Mouse (Mus musculus) embryonic facial prominence, embryonic 11.5 days (tissue): Measurements from ENCODE around the gene Esyt2. TPM values are rescaled to one million over a fixed set of nuclear protein-coding genes. Genes with fewer than 3 reads are reported as not detected.

Source experiments
- ATAC-seq: fragments of 200-750 bp; cut with Nextera tagmentation; replicated peaks from 2 replicates; pipeline ENCODE4 v1.8.0; 2017; ENCODE audit warnings: low read depth; ENCODE audit not compliant: insufficient number of reproducible peaks, low FRiP score, low TSS enrichment
- DNase-seq: peaks from one replicate; pipeline ENCODE4 v3.0.0-alpha.2; 2015; ENCODE audit warnings: low spot score
- H3K27ac ChIP-seq: fragments of 300-500 bp; sonication (generic); replicated peaks from 2 replicates; pipeline ENCODE4 v1.5.1; 2014; ENCODE audit warnings: mild to moderate bottlenecking, low read depth, low read length, control low read depth
- H3K27me3 ChIP-seq: fragments of 300-500 bp; sonication (generic); 2 replicates; pipeline ENCODE4 v1.6.1; 2014; ENCODE audit warnings: mild to moderate bottlenecking, low read length, moderate library complexity, mixed read lengths; ENCODE audit not compliant: control insufficient read depth, insufficient read depth
- H3K36me3 ChIP-seq: fragments of 300-500 bp; sonication (generic); replicated peaks from 2 replicates; pipeline ENCODE4 v1.6.1; 2014; ENCODE audit warnings: low read depth, mild to moderate bottlenecking, low read length, moderate library complexity, mixed read lengths; ENCODE audit not compliant: control insufficient read depth, insufficient read depth
- H3K4me1 ChIP-seq: fragments of 300-500 bp; sonication (generic); 2 replicates; pipeline ENCODE4 v1.6.1; 2014; ENCODE audit warnings: low read length, mixed read lengths; ENCODE audit not compliant: control insufficient read depth, insufficient read depth
- H3K4me2 ChIP-seq: fragments of 300-500 bp; sonication (generic); 2 replicates; pipeline ENCODE4 v1.6.1; 2014; ENCODE audit warnings: low read depth, mild to moderate bottlenecking, control low read depth, low read length, moderate library complexity
- H3K4me3 ChIP-seq: fragments of 300-500 bp; sonication (generic); 2 replicates; pipeline ENCODE4 v1.5.1; 2014; ENCODE audit warnings: low read depth, low read length, control low read depth
- H3K9ac ChIP-seq: fragments of 300-500 bp; sonication (generic); replicated peaks from 2 replicates; pipeline ENCODE4 v1.6.1; 2014; ENCODE audit warnings: mild to moderate bottlenecking, control low read depth, low read length
- H3K9me3 ChIP-seq: fragments of 300-500 bp; sonication (generic); replicated peaks from 2 replicates; pipeline ENCODE4 v1.6.1; 2016; ENCODE audit warnings: mild to moderate bottlenecking, low read length, inconsistent platforms, mixed read lengths; ENCODE audit not compliant: control insufficient read depth
- WGBS: fragments of 180-500 bp; shearing (Covaris S2); extraction: QIAGEN DNeasy Blood & Tissue Kit; methylation state at CpG from one replicate; pipeline ENCODE4 v1.1.7; 2014; 5-methylcytosine and 5-hydroxymethylcytosine counted together
- polyA plus RNA-seq: library from polyadenylated mRNA; unstranded; fragments of >200 nt; fragmentation: Nextera tagmentation; extraction: Ambion mirVana; gene quantifications from 2 replicates; pipeline ENCODE4 v1.2.1, GENCODE M21; 2014

Esyt2 gene
- polyA plus RNA-seq, 1 experiment from 2014 or later = 21.6 TPM

DNA sequence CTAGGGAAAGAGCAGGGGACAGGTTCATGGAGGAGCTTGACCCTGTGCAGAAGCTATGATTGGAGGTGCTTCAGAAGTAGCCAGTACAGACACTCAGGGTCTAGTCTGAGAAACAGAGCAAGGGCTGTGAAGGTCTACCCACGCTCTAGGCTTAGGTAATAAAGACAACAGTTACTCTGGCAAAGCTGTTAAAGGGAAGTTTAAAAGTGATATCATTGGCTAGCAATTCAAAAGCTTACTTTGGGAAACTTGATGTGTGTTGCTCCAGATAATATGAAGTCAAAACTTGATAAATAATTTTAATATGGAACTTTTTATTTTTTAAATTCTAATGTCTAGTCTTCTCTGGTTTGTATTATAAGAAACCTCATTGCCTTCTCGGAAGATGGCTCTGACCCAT lies 86.3 kb downstream of the Esyt2 start:
- Histone ChIP-seq H3K27me3 (no peaks in the 10 kb centered on the region), H3K27ac (no peak overlapping the region), H3K4me1 (no peaks in the 10 kb centered on the region), H3K9ac (no peak overlapping the region), H3K9me3 (no peaks in the 10 kb centered on the region), H3K4me3 (no peak overlapping the region), H3K36me3 (no peaks in the 10 kb centered on the region), H3K4me2 (no peak overlapping the region)
- WGBS = 90% methylated on average over 2 of the region's 2 CpGs
- DNase-seq (no peak), ATAC-seq (no peak)

DNA sequence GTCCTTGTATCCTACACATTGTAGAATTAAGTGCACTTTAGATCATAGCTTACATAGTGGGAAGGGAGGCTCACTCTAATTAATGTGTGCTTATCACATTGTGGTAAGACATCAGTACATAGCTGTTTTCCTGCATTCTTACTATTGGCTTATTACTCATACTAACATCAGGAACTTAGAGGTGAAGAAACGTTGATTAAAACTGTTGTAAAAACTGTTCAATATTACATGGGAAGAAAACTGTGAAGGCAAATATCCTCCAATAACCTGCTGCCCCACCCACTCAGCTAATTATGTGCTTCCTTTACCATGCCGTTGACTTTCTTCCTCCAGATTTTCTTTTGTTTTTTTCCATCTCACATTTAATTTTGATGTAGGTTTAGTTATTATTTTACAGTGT lies 87.9 kb downstream of the Esyt2 start:
- no peak for ATAC-seq
- no peak overlapping the region for H3K4me2 ChIP-seq
- no peaks in the 10 kb centered on the region for H3K4me1 ChIP-seq
- no peaks in the 10 kb centered on the region for H3K9me3 ChIP-seq
- H3K36me3 ChIP-seq = no peaks in the 10 kb centered on the region
- H3K9ac ChIP-seq = no peak overlapping the region
- no peak for DNase-seq
- no peaks in the 10 kb centered on the region for H3K27me3 ChIP-seq
- no peak overlapping the region for H3K4me3 ChIP-seq
- no peak overlapping the region for H3K27ac ChIP-seq
- WGBS = 90% methylated on average over 2 of the region's 2 CpGs

DNA sequence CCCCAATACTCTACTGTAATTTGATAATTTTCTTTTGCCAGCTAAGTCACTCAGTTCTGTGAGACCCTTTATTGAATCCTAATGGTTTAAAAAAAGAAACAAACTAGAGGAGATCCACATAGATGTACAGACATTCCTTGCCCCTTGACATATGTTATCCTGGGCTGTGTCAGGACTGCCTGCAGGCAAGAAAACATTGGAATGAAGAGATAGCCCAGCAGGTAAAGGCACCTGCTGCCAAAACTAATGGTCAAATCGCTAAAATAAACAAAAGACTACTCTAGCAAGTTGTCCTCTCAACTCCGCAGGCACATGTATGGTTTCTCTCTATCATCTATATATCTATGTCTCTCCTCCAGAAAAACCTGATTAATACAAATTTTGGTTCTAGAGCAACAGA lies 102.1 kb downstream of the Esyt2 start:
- DNase-seq (no peak), ATAC-seq (no peak)
- no peaks in the 10 kb centered on the region for H3K36me3 ChIP-seq
- no peaks in the 10 kb centered on the region for H3K4me1 ChIP-seq
- no peak overlapping the region for H3K9ac ChIP-seq
- H3K27ac ChIP-seq = no peak overlapping the region
- H3K27me3 ChIP-seq = no peaks in the 10 kb centered on the region
- no peaks in the 10 kb centered on the region for H3K9me3 ChIP-seq
- no peak overlapping the region for H3K4me2 ChIP-seq
- no peak overlapping the region for H3K4me3 ChIP-seq
- WGBS = 81% methylated on average over 2 of the region's 2 CpGs

DNA sequence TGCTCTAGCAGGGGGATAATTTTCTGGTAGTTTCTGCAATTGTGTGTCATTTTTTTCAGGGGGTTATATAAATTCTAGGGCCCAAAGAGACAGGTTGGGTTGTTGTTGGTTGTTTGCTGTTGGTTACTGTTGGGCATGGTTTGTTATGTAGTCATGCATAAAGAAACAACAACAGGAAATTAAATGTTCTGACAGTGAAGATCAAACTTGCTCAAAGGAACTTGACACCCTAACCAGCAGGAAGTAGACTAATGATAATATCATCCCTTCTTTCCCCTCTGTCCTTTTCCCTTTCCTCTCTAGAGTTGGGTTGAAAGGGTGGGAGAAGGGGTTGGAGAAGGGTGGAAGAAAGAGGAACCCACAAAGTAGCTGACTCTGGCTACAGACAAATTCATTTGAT lies 103.0 kb downstream of the Esyt2 start:
- DNase-seq = no peak
- Histone ChIP-seq H3K36me3 (no peaks in the 10 kb centered on the region), H3K27me3 (no peaks in the 10 kb centered on the region), H3K27ac (no peak overlapping the region), H3K4me3 (no peak overlapping the region), H3K4me2 (no peak overlapping the region), H3K4me1 (no peaks in the 10 kb centered on the region), H3K9ac (no peak overlapping the region), H3K9me3 (no peaks in the 10 kb centered on the region)
- no peak for ATAC-seq

- WGBS = 79% methylated on average over 1 of the region's 1 CpGs
- Histone ChIP-seq H3K4me3 (no peak overlapping the region), H3K27me3 (no peaks in the 10 kb centered on the region), H3K36me3 (no peaks in the 10 kb centered on the region), H3K4me2 (no peak overlapping the region), H3K27ac (no peak overlapping the region), H3K4me1 (no peaks in the 10 kb centered on the region), H3K9me3 (no peaks in the 10 kb centered on the region), H3K9ac (no peak overlapping the region)
- DNase-seq (no peak), ATAC-seq (no peak)
Measured at GRCm38 (mm10) chr12:116386802-116387201, 105.8 kb downstream of the Esyt2 start.

- Histone ChIP-seq H3K4me3 (no peak overlapping the region), H3K36me3 (no peaks in the 10 kb centered on the region), H3K27ac (no peak overlapping the region), H3K4me2 (no peak overlapping the region), H3K27me3 (no peaks in the 10 kb centered on the region), H3K9ac (no peak overlapping the region), H3K4me1 (no peaks in the 10 kb centered on the region), H3K9me3 (no peaks in the 10 kb centered on the region)
- no peak for DNase-seq
- 41% methylated on average over 1 of the region's 1 CpGs for WGBS
- ATAC-seq = no peak
Measured at GRCm38 (mm10) chr12:116389868-116390267, 108.9 kb downstream of the Esyt2 start.

GRCm38 (mm10) chr12:116394327-116394726 lies 113.3 kb downstream of the Esyt2 start:
- Histone ChIP-seq H3K4me3 (no peak overlapping the region), H3K4me2 (no peak overlapping the region), H3K9ac (no peak overlapping the region), H3K9me3 (no peaks in the 10 kb centered on the region; the same call in 1 of the 2 replicates), H3K27me3 (no peaks in the 10 kb centered on the region), H3K4me1 (no peaks in the 10 kb centered on the region), H3K36me3 (no peaks in the 10 kb centered on the region), H3K27ac (no peak overlapping the region)
- WGBS = 70% methylated on average over 2 of the region's 2 CpGs
- ATAC-seq (no peak), DNase-seq (no peak)

DNA sequence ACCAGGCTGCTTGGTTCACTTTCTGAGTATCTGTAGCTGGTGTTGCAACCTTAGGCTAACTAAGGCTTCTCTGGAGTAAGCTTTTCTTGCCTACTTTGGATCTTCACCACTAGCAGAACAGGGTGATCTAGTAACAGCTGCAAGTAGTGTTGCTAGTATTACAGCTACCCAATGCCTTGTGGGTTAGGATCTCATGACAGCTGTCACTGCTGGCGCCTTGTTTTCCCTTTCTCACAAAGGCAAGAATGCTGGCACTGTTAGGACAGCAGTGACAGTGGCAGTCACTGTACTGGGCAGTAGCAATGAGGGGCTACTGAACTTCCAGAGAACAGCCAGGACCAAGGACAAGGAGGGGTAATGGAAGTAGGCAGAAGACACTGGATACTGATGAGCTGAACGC lies 114.3 kb downstream of the Esyt2 start:
- Histone ChIP-seq H3K4me3 (no peak overlapping the region), H3K27ac (no peak overlapping the region), H3K4me1 (no peaks in the 10 kb centered on the region), H3K9me3 (no peaks in the 10 kb centered on the region; the same call in 1 of the 2 replicates), H3K9ac (no peak overlapping the region), H3K36me3 (no peaks in the 10 kb centered on the region), H3K27me3 (no peaks in the 10 kb centered on the region), H3K4me2 (no peak overlapping the region)
- no peak for DNase-seq
- no peak for ATAC-seq
- WGBS = 77% methylated on average over 2 of the region's 2 CpGs
